Mouse (Mus musculus) left cerebral cortex, postnatal 36 days (tissue): ENCODE results near the gene Gm4969. TPM values are rescaled to one million over a fixed set of nuclear protein-coding genes. Genes with fewer than 3 reads are reported as not detected.

Experiments
- DNase-seq, 2 experiments: peaks; one replicate each; pipeline ENCODE4 v3.0.0; 2021 to 2022; ENCODE audit warnings: low spot score in 2 of 2, mixed read lengths in 1 of 2
- intact Hi-C: fragments of 180-260 bp; cut with DNase I; formaldehyde crosslinking; loops from one replicate; pipeline ENCODE4 v1.15.1; 2025
- total RNA-seq, 2 experiments: library from RNA; stranded (reverse); gene quantifications; 2 replicates each; pipeline ENCODE4 v1.2.3; 2021

The Gm4969 gene
- total RNA-seq, 2 experiments from 2014 or later, result 0.37 to 0.41 TPM

DNA sequence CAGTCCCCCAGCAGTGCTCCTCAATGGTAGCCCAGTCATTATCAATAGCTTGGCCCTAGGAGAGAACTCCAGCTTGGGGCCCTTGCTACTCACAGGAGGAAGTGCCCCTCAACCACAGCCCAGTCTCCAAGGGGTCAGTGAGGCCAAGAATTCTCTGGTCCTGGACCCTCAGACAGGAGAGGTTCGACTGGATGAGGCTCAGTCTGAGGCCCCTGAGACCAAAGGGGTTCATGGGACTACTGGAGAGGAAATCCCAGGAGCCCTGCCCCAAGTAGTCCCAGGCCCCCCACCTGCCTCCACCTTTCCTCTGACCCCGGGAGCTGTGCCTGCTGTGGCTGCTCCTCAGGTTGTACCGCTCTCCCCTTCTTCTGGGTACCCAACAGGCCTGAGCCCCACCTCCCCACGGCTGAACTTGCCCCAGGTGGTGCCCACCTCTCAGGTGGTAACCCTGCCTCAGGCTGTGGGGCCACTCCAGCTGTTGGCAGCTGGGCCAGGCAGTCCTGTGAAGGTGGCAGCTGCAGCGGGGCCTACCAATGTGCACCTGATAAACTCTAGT lies 21.7 kb downstream of the Gm4969 start:
- no peak for DNase-seq
- intact Hi-C loops, result no loop called here

- DNase-seq, result no peak
- intact Hi-C loops, result no loop called here
Measured at GRCm38 (mm10) chr7:19095751-19096110, 22.4 kb downstream of the Gm4969 start.

GRCm38 (mm10) chr7:19094826-19095750 lies 23.1 kb downstream of the Gm4969 start:
- DNase-seq, result peak in 1 of 2 experiments; percentile 39
- intact Hi-C loops, result no loop called here

DNA sequence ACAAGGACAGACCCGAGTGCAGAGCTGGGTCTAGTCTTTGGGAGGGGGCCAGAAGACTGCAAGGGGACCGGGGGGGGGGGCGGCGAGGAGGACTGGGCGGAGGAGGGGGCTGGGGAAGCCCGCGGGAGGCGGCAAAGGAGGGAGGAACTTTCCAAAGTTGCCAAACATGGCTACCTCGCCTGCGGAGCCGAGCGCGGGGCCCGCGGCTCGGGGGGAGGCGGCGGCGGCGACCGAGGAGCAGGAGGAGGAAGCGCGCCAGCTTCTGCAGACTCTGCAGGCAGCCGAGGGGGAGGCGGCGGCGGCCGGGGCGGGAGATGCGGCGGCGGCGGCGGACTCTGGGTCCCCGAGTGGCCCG lies 23.7 kb downstream of the Gm4969 start, which contains the start of gene Six5:
Gene Six5, plus strand, starts transcription at position 124 of the 355 bp plus-strand sequence.
- DNase-seq, result no peak
- intact Hi-C loops, result no loop called here

DNA sequence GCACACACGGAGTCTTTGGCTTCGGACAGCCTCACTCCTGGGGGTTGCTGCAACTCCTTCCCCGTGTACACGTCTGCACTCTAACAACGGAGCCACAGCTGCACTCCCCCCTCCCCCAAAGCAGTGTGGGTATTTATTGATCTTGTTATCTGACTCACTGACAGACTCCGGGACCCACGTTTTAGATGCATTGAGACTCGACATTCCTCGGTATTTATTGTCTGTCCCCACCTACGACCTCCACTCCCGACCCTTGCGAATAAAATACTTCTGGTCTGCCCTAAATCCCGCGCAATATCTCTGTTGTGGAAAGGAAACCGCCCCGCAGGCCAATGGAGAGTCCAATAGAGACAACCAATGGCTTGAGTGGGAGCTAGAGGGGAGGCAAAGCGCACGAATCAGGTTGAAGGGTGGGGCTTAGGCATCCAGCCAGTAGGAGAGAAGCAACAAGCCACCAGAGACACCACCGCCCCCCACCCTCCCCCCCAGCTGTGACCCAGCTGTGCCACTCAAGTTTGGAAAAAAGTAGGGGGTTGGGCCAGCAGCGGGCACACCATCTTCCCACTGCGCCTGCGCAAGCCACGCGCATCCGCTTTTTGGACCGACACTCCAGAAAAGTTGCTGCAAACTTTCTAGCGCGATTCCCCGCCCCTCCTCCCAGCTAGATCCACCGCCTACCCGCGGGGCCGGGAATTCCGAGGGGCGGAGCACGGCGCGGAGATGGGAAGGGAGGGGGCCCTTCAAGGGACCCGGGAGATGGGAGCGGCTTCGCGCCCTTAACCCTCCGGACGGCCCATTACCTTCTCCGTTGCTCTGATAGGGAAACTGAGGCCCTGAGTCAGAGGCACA lies 24.4 kb downstream of the Gm4969 start:
- intact Hi-C loops, result loop anchor here (2.0 kb wide), 1 partner anchor 19 kb away; no protein-coding TSS in a partner anchor
- DNase-seq, result peak; percentile 80 to 83

- DNase-seq, result peak; percentile 68 to 75
- intact Hi-C loops, result loop anchor here (2.0 kb wide), 1 partner anchor 18 kb away; no protein-coding TSS in a partner anchor
Measured at GRCm38 (mm10) chr7:19093174-19093521, 25.0 kb downstream of the Gm4969 start.

- intact Hi-C loops, result loop anchor here (2.0 kb wide), 1 partner anchor 18 kb away; no protein-coding TSS in a partner anchor
- no peak for DNase-seq
Measured at GRCm38 (mm10) chr7:19092381-19093173, 25.6 kb downstream of the Gm4969 start.

- DNase-seq, result no peak
- intact Hi-C loops, result loop anchor here (2.0 kb wide), 1 partner anchor 17 kb away; no protein-coding TSS in a partner anchor
Measured at GRCm38 (mm10) chr7:19091913-19092312, 26.3 kb downstream of the Gm4969 start.

DNA sequence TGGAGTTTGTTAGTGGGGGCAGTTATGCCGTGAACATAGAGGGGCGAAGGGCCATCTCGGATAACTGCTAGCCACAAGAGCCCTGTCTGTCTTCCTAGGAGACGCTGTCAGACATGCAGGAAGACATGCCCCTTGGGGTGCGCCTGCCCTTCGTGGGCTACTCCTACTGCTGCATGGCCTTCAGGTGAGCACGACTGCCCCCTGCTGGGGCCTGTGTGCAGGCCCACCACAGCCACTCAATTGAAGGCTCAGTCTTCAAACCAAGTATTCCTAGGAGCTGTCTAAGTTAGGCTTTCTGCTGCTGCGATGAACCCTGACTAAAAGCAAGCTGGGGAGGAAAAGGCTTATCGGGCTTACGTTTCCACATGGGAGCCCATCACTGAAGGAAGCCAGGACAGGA lies 29.4 kb downstream of the Gm4969 start:
- DNase-seq, result no peak
- intact Hi-C loops, result no loop called here

DNA sequence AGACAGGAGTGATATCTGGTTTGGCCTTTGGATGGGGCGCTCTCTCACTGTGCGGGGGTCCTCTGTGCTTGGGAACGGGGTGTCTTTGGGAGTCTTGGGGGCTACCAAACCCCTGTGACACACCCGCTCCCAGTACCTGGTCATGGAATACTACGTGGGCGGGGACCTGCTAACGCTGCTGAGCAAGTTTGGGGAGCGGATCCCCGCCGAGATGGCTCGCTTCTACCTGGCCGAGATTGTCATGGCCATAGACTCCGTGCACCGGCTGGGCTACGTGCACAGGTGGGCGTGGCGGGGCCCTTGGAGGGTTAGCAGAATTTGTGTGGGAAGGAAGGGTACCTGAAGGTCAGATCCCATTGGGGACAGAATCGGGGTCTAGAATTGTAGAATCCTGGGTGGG lies 31.4 kb downstream of the Gm4969 start:
- intact Hi-C loops, result no loop called here
- no peak for DNase-seq

DNA sequence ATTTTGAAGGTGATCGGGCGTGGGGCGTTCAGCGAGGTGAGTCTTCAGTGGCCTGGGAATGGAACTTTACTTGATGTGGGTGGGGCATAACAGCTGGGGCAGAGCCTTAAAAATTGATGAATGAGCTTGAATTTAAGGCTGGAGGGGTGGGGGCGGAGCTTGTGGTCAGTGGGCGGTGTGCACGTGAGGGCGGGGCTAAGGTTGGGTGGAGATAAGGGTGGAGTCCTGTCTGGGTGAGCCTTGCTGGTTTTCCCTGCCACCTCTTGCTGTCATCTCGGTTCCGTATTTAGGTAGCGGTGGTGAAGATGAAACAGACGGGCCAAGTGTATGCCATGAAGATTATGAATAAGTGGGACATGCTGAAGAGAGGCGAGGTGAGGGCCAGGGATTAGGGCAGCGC lies 32.1 kb downstream of the Gm4969 start:
- intact Hi-C loops, result no loop called here
- DNase-seq, result no peak

GRCm38 (mm10) chr7:19085495-19085894 lies 32.7 kb downstream of the Gm4969 start:
- intact Hi-C loops, result no loop called here
- DNase-seq, result no peak

DNA sequence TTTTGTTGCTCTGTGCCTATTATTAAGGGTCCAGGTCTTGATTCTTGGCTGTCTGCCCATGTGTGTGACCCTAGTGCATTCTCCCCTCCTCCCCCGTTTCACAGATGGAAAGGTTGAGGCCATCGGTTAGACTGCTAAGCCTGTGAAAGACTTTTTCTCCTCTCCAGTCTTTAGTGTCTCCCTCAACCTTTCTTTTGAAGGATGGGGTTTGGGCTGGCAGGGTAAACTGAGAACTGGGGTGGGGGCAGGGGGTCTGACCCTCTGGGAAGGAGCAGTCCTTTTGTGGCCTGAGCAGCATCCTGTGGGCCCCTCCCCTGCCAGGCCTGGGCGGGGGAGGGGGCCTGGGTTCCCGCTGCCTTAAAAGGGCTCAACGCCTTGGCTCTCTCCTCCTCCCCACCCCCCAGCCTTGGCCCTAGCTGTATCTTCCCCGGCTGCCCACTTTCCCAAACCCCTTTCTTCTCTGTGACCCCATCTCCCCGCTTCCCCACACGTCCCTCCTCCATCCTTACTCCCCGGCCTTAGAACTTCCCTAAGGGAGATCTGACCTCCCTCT lies 33.2 kb downstream of the Gm4969 start:
- intact Hi-C loops, result no loop called here
- no peak for DNase-seq

DNA sequence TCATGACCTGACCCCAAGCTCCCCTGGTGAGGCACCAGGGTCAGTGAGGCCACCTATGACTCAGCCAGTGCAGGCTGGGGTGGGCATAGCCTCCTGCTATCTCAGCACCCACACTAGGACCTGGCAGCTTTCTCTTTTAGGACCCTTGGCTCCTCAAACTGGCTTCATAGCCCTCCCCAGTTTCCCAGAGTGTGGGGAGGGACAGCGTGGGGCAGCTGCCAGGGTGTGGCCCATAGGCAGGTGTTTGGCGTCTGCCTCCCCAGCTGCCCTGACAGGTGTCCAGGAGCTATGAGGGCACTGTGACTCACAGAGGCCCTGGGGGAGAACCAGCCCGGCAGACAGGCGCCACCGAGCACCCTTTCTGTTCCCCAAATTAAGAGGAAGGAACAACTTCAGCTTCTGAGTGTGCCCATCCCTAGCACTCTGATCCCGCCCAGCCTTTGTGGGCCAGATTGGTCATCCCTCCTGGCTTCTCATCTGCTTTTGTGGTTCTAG lies 33.8 kb downstream of the Gm4969 start:
- intact Hi-C loops, result no loop called here
- no peak for DNase-seq

- intact Hi-C loops, result no loop called here
- DNase-seq, result no peak
Measured at GRCm38 (mm10) chr7:19083701-19084100, 34.5 kb downstream of the Gm4969 start, which contains the start of gene Dmpk. Gene Dmpk (plus strand): TSS chr7:19083849.

DNA sequence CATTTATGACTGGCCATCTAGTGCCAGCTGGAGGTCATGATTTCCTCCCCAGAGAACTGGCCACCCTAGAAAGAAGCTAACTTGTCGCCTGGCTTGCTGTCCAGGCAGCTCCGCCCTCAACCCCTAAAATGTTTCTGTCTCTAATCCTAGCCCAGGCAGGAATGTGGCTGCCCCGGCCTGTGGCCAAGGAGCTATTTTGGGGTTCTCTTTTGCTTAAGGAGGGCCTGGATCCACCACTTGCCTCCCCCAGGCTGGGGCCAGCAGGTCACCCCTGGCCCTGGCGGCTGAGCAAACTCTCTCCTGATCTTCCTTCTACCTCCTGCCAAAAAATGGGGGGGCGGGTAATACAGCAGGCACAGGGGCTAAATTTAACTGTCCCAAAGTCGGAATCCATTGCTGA lies 35.1 kb downstream of the Gm4969 start:
- intact Hi-C loops, result no loop called here
- no peak for DNase-seq

DNA sequence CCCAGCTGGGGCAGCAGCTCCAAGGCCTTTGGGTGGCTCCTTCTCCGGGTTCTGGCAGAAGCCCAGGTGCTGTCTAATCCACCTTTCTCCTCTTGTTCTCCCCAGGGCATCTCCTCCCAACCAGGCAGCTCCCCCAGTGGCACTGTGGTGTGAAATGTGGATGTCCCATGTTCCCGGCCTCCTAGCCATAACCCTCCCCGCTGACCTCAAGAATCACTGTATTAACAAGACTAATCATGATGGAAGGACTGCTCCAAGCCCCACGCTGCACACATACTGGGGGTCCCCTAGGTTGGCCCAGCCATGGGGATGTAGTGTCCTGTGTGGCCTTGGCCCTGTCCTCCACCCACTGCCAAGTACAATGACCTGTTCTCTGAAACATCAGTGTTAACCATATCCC lies 36.0 kb downstream of the Gm4969 start:
- intact Hi-C loops, result no loop called here

DNA sequence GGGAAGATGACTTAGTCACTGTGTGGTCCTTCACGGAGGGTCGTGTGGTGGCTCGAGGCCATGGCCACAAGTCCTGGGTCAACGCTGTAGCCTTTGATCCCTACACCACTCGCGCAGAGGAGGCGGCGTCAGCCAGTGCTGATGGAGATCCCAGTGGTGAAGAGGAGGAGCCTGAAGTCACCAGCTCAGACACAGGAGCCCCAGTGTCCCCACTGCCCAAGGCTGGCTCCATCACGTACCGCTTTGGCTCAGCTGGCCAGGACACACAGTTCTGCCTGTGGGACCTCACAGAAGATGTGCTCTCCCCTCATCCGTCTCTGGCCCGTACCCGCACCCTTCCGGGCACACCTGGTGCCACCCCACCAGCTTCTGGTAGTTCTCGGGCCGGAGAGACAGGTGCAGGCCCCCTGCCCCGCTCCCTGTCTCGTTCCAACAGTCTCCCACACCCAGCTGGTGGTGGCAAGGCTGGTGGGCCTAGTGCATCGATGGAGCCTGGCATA lies 37.7 kb downstream of the Gm4969 start:
- DNase-seq, result no peak
- intact Hi-C loops, result no loop called here

More for the DNA sequence above, 36.0 kb downstream of the Gm4969 start:
- DNase-seq, result no peak

DNA sequence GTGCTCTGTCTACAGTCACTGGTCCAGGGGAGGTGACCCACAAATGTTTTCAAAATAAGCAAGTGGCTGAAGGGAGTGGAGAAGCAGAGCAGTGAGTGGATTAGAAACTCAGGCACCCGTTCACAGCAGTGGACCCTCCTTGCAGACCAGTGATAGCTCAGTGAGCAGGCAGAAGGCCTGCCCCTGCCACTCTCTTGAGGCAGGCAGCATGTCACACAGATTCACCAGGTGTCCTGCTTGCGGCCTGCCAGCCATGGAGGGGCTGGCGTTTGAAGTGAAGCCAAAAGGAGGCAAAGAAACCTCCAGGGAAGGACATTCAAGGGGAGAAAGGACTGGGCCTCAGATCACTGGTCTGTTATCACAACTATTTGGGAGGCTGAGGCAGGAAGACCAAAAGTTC lies 39.4 kb downstream of the Gm4969 start:
- intact Hi-C loops, result no loop called here
- no peak for DNase-seq
